Mouse (Mus musculus) C2C12 (cell line): Measurements from ENCODE around the gene Ctdsp1.

Experiments
- CEBPB ChIP-seq: IDR thresholded peaks from one replicate; pipeline ENCODE4 v1.6.1; 2011; ENCODE audit warnings: low read depth, mild to moderate bottlenecking, control low read depth, moderate library complexity
- CTCF ChIP-seq: IDR thresholded peaks from one replicate; pipeline ENCODE4 v1.5.1; 2011; ENCODE audit not compliant: control insufficient read depth, insufficient read depth, insufficient read length
- MAX ChIP-seq: IDR thresholded peaks from one replicate; pipeline ENCODE4 v1.6.1; 2011; ENCODE audit warnings: mild to moderate bottlenecking, control low read depth
- MYOD1 ChIP-seq: IDR thresholded peaks from one replicate; pipeline ENCODE4 v1.6.1; 2011; ENCODE audit warnings: low read depth; ENCODE audit not compliant: control insufficient read depth, insufficient read length
- MYOG ChIP-seq: IDR thresholded peaks from one replicate; pipeline ENCODE4 v1.6.1; 2011; ENCODE audit not compliant: control insufficient read depth, insufficient read length; ENCODE audit errors: extremely low read depth
- USF1 ChIP-seq: IDR thresholded peaks from one replicate; pipeline ENCODE4 v1.6.1; 2011; ENCODE audit warnings: low read depth, mild to moderate bottlenecking, control low read depth, moderate library complexity

DNA sequence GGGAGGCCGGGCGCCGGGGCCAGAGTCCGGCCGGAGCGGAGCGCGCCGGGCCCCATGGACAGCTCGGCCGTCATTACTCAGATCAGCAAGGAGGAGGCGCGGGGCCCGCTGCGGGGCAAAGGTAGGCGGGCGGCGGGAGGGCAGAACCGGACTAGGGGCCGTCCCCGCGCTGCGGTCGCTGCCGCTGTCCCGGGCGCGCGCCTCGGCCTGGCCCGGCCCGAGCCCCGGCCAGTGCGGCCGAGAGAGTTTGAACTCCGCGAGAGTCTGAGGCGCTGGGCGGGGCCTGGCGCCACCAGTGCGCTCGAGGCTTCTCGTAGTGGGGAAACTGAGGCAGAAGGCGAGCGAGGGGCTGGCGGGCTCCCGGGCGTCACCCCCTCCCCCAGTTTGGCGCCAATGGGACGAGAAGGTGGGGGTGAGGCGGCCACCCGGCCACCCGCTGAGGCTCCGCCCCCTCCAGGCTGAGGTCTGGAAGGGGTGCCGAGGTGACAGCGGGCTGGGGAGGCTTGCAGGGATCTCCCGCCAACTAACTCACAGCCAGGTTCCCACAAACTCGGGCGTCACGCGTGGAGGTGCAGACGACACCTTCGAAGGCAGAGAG is 634 bp downstream of the Ctdsp1 start:
- TF ChIP-seq CTCF (no peak), USF1 (no peak), CEBPB (no peak), MYOD1 (no peak), MYOG (no peak), MAX (no peak)
